Mouse (Mus musculus): ENCODE results near the gene Gm8922. TPM values are rescaled to one million over a fixed set of nuclear protein-coding genes. Genes with fewer than 3 reads are reported as not detected.
"Not testable (repeated sequence)": the region's sequence is repeated elsewhere in the genome, so short reads cannot be mapped to it uniquely, and the experiment has no call there.

Gm8922 gene
- polyA plus RNA-seq (2014; fragmentation: Nextera tagmentation; extraction: Ambion mirVana), result not detected in 2 replicates

DNA sequence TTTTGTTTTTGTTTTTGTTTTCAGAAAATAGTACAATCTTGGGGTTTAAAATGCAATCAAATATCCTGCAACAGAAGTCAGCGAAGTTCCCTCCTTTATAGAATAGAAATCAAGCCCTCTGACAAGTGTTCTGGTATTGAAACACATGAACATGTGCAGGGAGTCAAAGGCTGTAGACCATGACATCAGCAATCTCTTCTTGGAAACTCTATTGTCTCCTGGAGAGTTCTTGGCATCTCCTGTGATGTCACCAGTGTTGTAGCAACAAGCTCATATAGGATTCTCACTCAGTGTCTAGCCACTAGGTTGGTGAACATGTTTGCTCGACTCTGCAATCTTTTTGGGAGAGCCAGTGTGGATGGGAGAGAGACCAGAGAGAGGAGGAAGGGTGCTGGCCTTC, at the start of gene Gm8922:
Gene Gm8922 (plus strand): TSS at position 301 of the 400 bp plus-strand sequence.
- not testable (repeated sequence) for ATAC-seq (ENCODE audit: low FRiP score, low TSS enrichment); H3K9me3 ChIP-seq (ENCODE audit: control insufficient read depth, low read length); H3K36me3 ChIP-seq (ENCODE audit: control insufficient read depth, insufficient read depth, low read length); H3K4me3 ChIP-seq (replicated peaks; ENCODE audit: low read depth, low read length); H3K4me2 ChIP-seq (ENCODE audit: low read length); H3K4me1 ChIP-seq (ENCODE audit: control insufficient read depth, insufficient read depth, low read length); H3K27ac ChIP-seq (replicated peaks; ENCODE audit: low read depth, low read length); H3K27me3 ChIP-seq (ENCODE audit: control insufficient read depth, insufficient read depth, low read length); H3K9ac ChIP-seq (replicated peaks; ENCODE audit: low read length); DNase-seq
- WGBS, result no CpG with 5 or more reads among the region's 2 CpGs

Other genes starting within 250 kb of the Gm8922 start
- gene Gm8906, start 179.3 kb upstream of the Gm8922 start, polyA plus RNA-seq (2014; fragmentation: Nextera tagmentation; extraction: Ambion mirVana), result not detected in 2 replicates
- gene Gm6460, start 87.0 kb upstream of the Gm8922 start, polyA plus RNA-seq (2014; fragmentation: Nextera tagmentation; extraction: Ambion mirVana), result not detected in 2 replicates
- gene Gm8926, start 88.6 kb downstream of the Gm8922 start, polyA plus RNA-seq (2014; fragmentation: Nextera tagmentation; extraction: Ambion mirVana), result not detected in 2 replicates
- not detected in 2 replicates for gene Gm6465, start 163.6 kb downstream of the Gm8922 start, polyA plus RNA-seq (2014; fragmentation: Nextera tagmentation; extraction: Ambion mirVana)
- not detected in 2 replicates for gene 4933402N22Rik, start 236.1 kb downstream of the Gm8922 start, polyA plus RNA-seq (2014; fragmentation: Nextera tagmentation; extraction: Ambion mirVana)

All from midbrain, embryonic 14.5 days (tissue).